Mouse (Mus musculus) liver, adult 2 months (tissue): Measurements from ENCODE around the gene Kmt2d. TPM values are rescaled to one million over a fixed set of nuclear protein-coding genes. Genes with fewer than 3 reads are reported as not detected.

Experiments
- DNase-seq: peaks from one replicate; pipeline ENCODE4 v3.0.0-alpha.2; 2011; ENCODE audit warnings: low read depth, low spot score; ENCODE audit errors: extremely low read depth
- H3K27ac ChIP-seq: fragments of 200-500 bp; replicated peaks from 2 replicates; pipeline ENCODE4 v1.5.1; 2012; ENCODE audit warnings: low read depth, mild to moderate bottlenecking, control low read depth, inconsistent platforms, low read length; ENCODE audit not compliant: insufficient read depth
- H3K27me3 ChIP-seq: fragments of 200-500 bp; 2 replicates; pipeline ENCODE4 v1.6.1; 2012; ENCODE audit warnings: mild to moderate bottlenecking, moderate library complexity, low read length, inconsistent platforms; ENCODE audit not compliant: control insufficient read depth, insufficient read depth
- H3K36me3 ChIP-seq: fragments of 200-500 bp; 2 replicates; pipeline ENCODE4 v1.6.1; 2012; ENCODE audit warnings: low read length, inconsistent platforms; ENCODE audit not compliant: control insufficient read depth, insufficient read depth
- H3K4me1 ChIP-seq: fragments of 200-500 bp; 2 replicates; pipeline ENCODE4 v1.6.1; 2011; ENCODE audit warnings: low read length; ENCODE audit not compliant: control insufficient read depth, insufficient read depth
- H3K4me3 ChIP-seq: fragments of 200-500 bp; 2 replicates; pipeline ENCODE4 v1.5.1; 2011; ENCODE audit warnings: low read depth, mild to moderate bottlenecking, control low read depth, low read length, moderate library complexity; ENCODE audit not compliant: insufficient read depth
- H3K79me2 ChIP-seq: fragments of 200-500 bp; 2 replicates; pipeline ENCODE4 v1.6.1; 2012; ENCODE audit warnings: inconsistent platforms, mild to moderate bottlenecking, low read length, moderate library complexity; ENCODE audit not compliant: control insufficient read depth, insufficient read depth
- H3K9ac ChIP-seq: fragments of 200-500 bp; 2 replicates; pipeline ENCODE4 v1.6.1; 2012; ENCODE audit warnings: low read depth, mild to moderate bottlenecking, control low read depth, inconsistent platforms, low read length
- CTCF ChIP-seq: fragments of 200-500 bp; IDR thresholded peaks from 2 replicates; pipeline ENCODE4 v1.5.1; 2011; ENCODE audit warnings: low read depth, low read length, control low read depth
- POLR2A ChIP-seq: fragments of 200-500 bp; IDR thresholded peaks from 2 replicates; pipeline ENCODE4 v1.6.1; 2011; ENCODE audit warnings: low read length, control low read depth; ENCODE audit not compliant: insufficient read depth; ENCODE audit errors: extremely low read depth
- WGBS: fragments of 180-500 bp; shearing (Covaris S2); methylation state at CpG from one replicate; pipeline ENCODE4 v1.1.7; 2018; 5-methylcytosine and 5-hydroxymethylcytosine counted together
- polyA plus RNA-seq: library from polyadenylated mRNA; depleted of rRNA; stranded (reverse); fragments of >200 nt; gene quantifications from 2 replicates; pipeline ENCODE4 v1.2.3, GENCODE M21; 2012
- total RNA-seq: library from RNA; depleted of rRNA; stranded (reverse); fragments of >200 nt; gene quantifications from 2 replicates; pipeline ENCODE4 v1.2.3, GENCODE M21; 2014

The Kmt2d gene
- total and polyA plus RNA-seq, 2 experiments, result 6.6 to 10.3 TPM

DNA sequence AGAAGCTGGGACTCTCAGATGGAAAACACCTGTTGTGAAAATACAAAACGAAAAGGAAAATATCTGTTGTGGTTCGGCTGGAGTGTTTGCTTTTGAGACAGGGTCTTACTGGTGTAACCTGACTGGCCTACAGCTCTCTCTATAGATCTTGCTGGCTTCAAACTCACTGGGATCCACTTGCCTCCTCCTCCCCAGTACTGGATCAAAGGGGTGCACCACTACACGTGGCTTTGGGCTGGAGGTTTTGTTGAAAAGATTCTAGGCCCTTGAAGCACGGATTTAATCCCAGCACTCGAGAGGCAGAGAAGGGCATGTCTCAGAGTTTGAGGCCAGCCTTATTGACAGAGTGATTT, 10.6 kb upstream of the Kmt2d start:
- WGBS, result 41% methylated on average over 5 of the region's 5 CpGs
- Histone ChIP-seq H3K27me3 (no peaks in the 10 kb centered on the region), H3K4me3 (no peak overlapping the region), H3K36me3 (no peaks in the 10 kb centered on the region), H3K79me2 (no peaks in the 10 kb centered on the region), H3K4me1 (no peaks in the 10 kb centered on the region), H3K27ac (no peak overlapping the region), H3K9ac (no peak overlapping the region)
- no peak for TF ChIP-seq CTCF
- no peak for TF ChIP-seq POLR2A
- no peak for DNase-seq

DNA sequence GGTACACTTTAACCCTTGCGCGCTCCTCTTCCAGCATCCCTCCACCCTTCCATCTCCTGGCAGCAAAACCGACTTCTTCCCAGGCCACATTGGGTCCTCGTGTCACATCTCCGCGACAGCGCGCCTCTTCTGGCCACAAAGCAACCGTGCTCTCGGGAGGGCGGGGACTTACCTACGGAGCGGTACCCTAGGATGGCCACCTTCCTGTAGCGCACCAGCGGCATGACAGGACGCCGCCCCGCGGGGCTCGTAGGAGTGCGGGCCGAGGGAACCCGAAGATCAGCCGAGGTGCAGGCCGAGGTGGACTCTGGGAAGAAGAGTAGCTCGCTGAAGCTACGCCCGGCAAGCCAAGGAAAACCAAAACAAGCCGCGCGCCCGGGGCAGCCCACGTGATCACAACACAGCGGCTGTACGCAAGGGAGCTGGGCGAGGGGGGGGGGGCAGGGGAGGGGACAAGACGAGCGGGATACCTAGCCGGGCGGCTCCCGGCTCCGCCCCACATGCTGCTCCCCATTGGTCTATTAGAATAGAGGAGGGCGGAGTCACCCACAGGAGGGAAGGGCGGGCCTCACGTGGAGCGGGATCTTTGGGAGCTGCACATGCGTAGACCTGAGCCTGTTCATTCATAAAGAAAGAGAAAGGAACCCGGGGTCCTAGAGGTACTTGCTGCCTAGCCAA, 10.1 kb upstream of the Kmt2d start:
- H3K27ac ChIP-seq, result peak overlapping the region; percentile 52
- peak overlapping the region; percentile 86 for H3K4me3 ChIP-seq
- DNase-seq, result peak; percentile 80
- under 1% methylated on average over 48 of the region's 48 CpGs for WGBS
- no peaks in the 10 kb centered on the region for H3K36me3 ChIP-seq
- H3K4me1 ChIP-seq, result no peaks in the 10 kb centered on the region
- no peaks in the 10 kb centered on the region for H3K27me3 ChIP-seq
- no peaks in the 10 kb centered on the region for H3K79me2 ChIP-seq
- peak overlapping the region; percentile 81 for H3K9ac ChIP-seq
- TF ChIP-seq POLR2A (0 out of 2 replicates have a peak, but pooled peaks have one; percentile 17), CTCF (peak; percentile 42)

DNA sequence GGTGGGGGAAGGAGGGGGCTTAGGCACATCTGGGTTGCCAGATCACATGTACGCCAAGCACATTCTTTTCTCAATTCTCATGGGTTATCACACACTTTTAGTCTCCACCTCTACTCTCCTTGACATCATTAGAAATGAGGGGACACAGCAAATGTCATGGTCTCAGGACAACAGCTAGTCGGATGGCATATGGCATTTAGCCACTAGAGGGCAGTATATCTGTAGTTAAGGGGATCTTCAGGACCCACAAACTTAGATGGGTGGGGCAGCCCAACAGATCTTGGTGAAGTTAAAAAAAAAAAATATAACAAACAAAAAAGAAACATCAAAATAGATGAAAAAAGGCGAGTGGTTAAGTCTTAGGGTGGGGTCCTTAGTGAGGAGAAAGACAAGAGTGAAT, 6.3 kb upstream of the Kmt2d start:
- Histone ChIP-seq H3K27me3 (no peaks in the 10 kb centered on the region), H3K27ac (no peak overlapping the region), H3K79me2 (no peaks in the 10 kb centered on the region), H3K4me1 (no peaks in the 10 kb centered on the region), H3K4me3 (no peak overlapping the region), H3K9ac (no peak overlapping the region), H3K36me3 (no peaks in the 10 kb centered on the region)
- TF ChIP-seq CTCF (peak; percentile 25), POLR2A (no peak)
- DNase-seq, result peak; percentile 53
- WGBS, result 20% methylated on average over 3 of the region's 3 CpGs

GRCm38 (mm10) chr15:98871916-98872888, 1.2 kb upstream of the Kmt2d start:
- peaks cover 39% of the 10 kb centered on the region for H3K79me2 ChIP-seq
- no peaks in the 10 kb centered on the region for H3K27me3 ChIP-seq
- peak overlapping the region; percentile 95 for H3K9ac ChIP-seq
- H3K27ac ChIP-seq, result peak overlapping the region; percentile 98
- no peaks in the 10 kb centered on the region for H3K36me3 ChIP-seq
- 2% methylated on average over 51 of the region's 51 CpGs for WGBS
- peak; percentile 84 for DNase-seq
- peak overlapping the region; percentile 87 for H3K4me3 ChIP-seq
- TF ChIP-seq POLR2A (peak; percentile 55; the same call in 1 of the 2 replicates), CTCF (no peak)
- H3K4me1 ChIP-seq, result peaks cover 25% of the 10 kb centered on the region

DNA sequence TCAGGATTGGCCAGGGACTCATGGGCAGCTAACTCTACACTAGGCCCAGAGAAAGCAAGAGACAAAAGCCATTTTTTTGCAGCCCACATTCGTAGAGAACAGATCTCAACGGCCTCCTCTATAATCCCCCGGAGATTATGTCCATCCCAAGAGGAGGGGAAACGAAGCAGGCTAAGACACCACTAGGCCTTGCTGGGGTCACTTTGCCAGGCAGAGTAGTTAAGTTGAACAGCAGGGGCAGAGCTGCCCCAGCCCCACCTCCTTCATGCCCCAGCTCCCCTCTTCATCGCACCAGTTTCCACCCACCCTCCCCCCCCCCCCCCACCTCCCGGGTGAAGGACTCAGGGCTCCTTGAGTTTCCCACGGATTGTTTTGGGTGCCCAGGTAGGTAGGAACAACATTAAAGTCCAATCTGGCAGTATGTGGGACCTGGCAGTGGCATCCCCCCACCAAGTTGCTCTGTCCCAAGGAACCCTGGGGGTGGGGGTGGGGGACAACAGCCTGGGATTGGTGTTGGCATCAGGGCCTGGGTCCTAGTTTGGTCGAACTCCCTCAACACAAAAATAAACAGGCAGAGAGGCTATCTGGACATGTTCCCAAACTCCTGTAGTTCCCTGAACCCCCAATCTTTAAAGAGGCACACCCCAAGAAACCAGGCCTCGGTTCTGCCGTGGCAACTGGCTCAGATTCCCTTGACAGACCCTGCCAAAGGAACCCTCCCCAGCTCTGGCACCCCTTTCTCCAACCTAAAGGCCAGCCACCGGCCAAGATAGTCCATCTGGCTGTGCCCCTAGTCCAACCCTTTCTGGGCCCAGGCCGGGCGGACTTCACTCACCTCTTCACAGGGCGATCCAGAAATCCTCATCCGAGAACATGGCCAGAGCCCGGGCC, 580 bp downstream of the Kmt2d start:
- TF ChIP-seq POLR2A (peak; percentile 74), CTCF (no peak)
- Histone ChIP-seq H3K27me3 (no peaks in the 10 kb centered on the region), H3K27ac (peak overlapping the region; percentile 98), H3K4me1 (peaks cover 27% of the 10 kb centered on the region), H3K4me3 (peak overlapping the region; percentile 87), H3K36me3 (peaks cover 11% of the 10 kb centered on the region), H3K9ac (peak overlapping the region; percentile 95), H3K79me2 (peaks cover 46% of the 10 kb centered on the region)
- WGBS, result under 1% methylated on average over 16 of the region's 16 CpGs
- peak; percentile 76 for DNase-seq
